Mouse (Mus musculus): ENCODE measurements around the gene Cfap97d2. TPM values are rescaled to one million over a fixed set of nuclear protein-coding genes. Genes with fewer than 3 reads are reported as not detected.

Cfap97d2 gene
- polyA plus RNA-seq (2014; fragmentation: Illumina TruSeq; extraction: RNeasy Lipid Tissue Mini Kit (QIAGEN cat#74804); ENCODE audit: low read depth, low replicate concordance): not detected

GRCm38 (mm10) chr8:13705668-13706067, at the start of gene Cfap97d2:
TSS of gene Cfap97d2 (plus strand) at chr8:13705889.

GRCm38 (mm10) chr8:13677413-13677883, 28.2 kb upstream of the Cfap97d2 start, which contains the start of gene Rasa3:
TSS of gene Rasa3 (minus strand) at chr8:13677603.

GRCm38 (mm10) chr8:13756982-13757804, 51.5 kb downstream of the Cfap97d2 start, which contains the start of gene Cdc16:
TSS of gene Cdc16 (plus strand) at chr8:13757676.

GRCm38 (mm10) chr8:13785250-13785763, 79.6 kb downstream of the Cfap97d2 start, which contains the start of gene Upf3a:
TSS of gene Upf3a (plus strand) at chr8:13785615.

Other genes with a start within 250 kb of the Cfap97d2 start
- gene Gas6, start 211.4 kb upstream of the Cfap97d2 start, polyA plus RNA-seq (2014; fragmentation: Illumina TruSeq; extraction: RNeasy Lipid Tissue Mini Kit (QIAGEN cat#74804); ENCODE audit: low read depth, low replicate concordance): 2.4 TPM
- gene 1700029H14Rik, start 143.4 kb upstream of the Cfap97d2 start, polyA plus RNA-seq (2014; fragmentation: Illumina TruSeq; extraction: RNeasy Lipid Tissue Mini Kit (QIAGEN cat#74804); ENCODE audit: low read depth, low replicate concordance): not detected
- 3.3 TPM for gene Rasa3, start 28.3 kb upstream of the Cfap97d2 start, polyA plus RNA-seq (2014; fragmentation: Illumina TruSeq; extraction: RNeasy Lipid Tissue Mini Kit (QIAGEN cat#74804); ENCODE audit: low read depth, low replicate concordance)
- 25.7 TPM for gene Cdc16, start 51.8 kb downstream of the Cfap97d2 start, polyA plus RNA-seq (2014; fragmentation: Illumina TruSeq; extraction: RNeasy Lipid Tissue Mini Kit (QIAGEN cat#74804); ENCODE audit: low read depth, low replicate concordance)
- 5.5 TPM for gene Upf3a, start 79.7 kb downstream of the Cfap97d2 start, polyA plus RNA-seq (2014; fragmentation: Illumina TruSeq; extraction: RNeasy Lipid Tissue Mini Kit (QIAGEN cat#74804); ENCODE audit: low read depth, low replicate concordance)
- not detected for gene AF366264, start 132.5 kb downstream of the Cfap97d2 start, polyA plus RNA-seq (2014; fragmentation: Illumina TruSeq; extraction: RNeasy Lipid Tissue Mini Kit (QIAGEN cat#74804); ENCODE audit: low read depth, low replicate concordance)
- 3.5 TPM for gene Champ1, start 163.8 kb downstream of the Cfap97d2 start, polyA plus RNA-seq (2014; fragmentation: Illumina TruSeq; extraction: RNeasy Lipid Tissue Mini Kit (QIAGEN cat#74804); ENCODE audit: low read depth, low replicate concordance)
- gene Coprs, start 184.4 kb downstream of the Cfap97d2 start, polyA plus RNA-seq (2014; fragmentation: Illumina TruSeq; extraction: RNeasy Lipid Tissue Mini Kit (QIAGEN cat#74804); ENCODE audit: low read depth, low replicate concordance): 4.4 TPM

Measured in liver, adult 10 weeks (tissue).